Mouse (Mus musculus) erythroblast, embryonic 14.5 days (primary cell): Measurements from ENCODE around the gene Brms1.

Experiments used
- GATA1 ChIP-seq: IDR thresholded peaks from 2 replicates; pipeline ENCODE4 v1.6.1; 2012; ENCODE audit warnings: low read length, inconsistent platforms, mixed read lengths
- TAL1 ChIP-seq: IDR thresholded peaks from 3 replicates; pipeline ENCODE4 v1.6.1; 2012; ENCODE audit warnings: low read length, inconsistent platforms, mixed read lengths

DNA sequence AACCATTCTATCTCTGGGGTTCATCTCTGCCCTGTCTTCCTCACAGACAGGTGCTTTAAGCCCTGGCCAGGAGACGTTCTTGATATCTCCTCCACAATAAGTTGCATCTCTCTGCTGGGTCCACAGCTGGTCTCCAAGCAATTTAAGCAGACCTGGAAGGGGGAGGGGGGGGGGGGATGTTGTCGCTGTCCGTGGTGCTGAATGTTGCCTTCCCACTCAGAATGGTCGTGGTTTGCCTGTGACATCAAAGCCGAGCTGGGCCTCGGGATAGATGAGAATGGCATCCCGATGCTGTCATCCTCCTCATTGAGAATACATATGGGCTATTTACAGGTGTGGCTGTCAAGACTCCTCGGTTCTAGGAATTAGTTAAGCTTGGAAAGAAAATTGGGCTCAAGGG is 48.8 kb upstream of the Brms1 start:
- TF ChIP-seq TAL1 (no peak), GATA1 (no peak)
